Mouse (Mus musculus): Measurements from ENCODE around the gene Khdc1a.

The Khdc1a gene

DNA sequence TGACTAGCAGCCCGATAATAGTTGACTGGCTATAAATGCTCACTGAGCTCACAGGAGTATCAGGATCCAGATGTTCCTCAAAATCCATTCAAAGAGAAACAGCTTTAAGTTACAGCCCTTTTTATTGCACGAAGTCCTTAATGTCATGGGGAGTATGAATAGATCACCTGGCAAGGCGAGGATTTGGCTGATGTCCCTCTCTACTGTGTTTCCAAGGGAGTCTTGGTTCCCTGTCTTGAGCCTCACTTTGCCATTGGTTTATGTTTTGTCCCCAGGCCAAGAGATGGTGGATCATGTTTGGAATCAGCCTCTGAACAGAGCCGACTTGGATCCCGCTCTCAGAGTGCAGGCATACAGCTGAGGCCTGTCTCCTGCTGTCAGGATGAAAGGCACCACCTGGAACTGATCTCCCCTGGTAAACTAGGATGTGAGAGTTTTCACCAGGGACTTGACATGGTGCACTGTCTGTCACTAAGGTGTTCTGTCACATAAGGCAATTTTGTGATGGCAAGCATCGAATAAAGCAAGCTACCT lies 41.8 kb downstream of the Khdc1a start:
- DNase-seq (ENCODE audit: low spot score) = no peak
